Mouse (Mus musculus) embryo, embryonic 10 days (tissue): ENCODE measurements at regions not wholly inside any gene's neighbourhood (a gene's known extent, or its start where the extent isn't known, plus 50 kb on each side); places are given as distances from the start of the nearest gene placed in this dataset.

ENCODE experiments used
- DNase-seq: peaks from one replicate; pipeline ENCODE4 v3.0.0-alpha.2; 2015; ENCODE audit warnings: low spot score

DNA sequence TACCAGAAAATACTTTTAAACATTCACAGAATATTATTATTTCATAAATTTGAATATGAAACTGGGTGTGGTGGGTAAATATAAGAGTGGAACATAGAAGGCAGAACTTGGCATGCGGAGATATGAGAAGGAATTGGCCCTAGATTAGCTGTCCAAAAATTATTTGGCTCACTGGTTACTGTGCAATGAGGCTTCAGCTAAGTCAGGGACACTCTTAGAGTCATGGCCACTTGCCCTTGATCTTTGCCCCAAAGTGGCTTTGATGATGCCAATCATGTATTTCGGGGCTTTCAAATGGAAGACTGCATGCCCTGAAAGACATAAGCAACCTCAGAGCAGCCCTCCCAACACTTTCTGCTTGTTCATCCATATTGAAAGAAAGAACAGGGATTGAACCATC is 76.9 kb downstream of the Pxdc1 start:
- DNase-seq = peak; percentile 11

DNA sequence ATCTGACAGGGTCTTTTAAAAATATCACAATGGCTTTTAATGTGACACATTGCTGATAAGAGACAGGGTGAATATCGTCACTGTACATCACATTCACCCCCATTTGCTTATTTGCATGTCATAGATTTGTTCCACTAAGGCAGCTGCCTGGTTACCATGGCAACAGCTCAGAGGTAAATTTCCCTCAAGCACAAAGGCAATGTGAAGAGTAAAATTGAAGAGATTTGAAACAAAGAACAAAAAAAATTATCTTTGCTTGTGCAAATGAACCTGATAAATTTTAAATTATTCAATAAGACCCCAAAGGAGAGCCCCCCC is 77.3 kb downstream of the Pxdc1 start:
- peak; percentile 28 for DNase-seq

DNA sequence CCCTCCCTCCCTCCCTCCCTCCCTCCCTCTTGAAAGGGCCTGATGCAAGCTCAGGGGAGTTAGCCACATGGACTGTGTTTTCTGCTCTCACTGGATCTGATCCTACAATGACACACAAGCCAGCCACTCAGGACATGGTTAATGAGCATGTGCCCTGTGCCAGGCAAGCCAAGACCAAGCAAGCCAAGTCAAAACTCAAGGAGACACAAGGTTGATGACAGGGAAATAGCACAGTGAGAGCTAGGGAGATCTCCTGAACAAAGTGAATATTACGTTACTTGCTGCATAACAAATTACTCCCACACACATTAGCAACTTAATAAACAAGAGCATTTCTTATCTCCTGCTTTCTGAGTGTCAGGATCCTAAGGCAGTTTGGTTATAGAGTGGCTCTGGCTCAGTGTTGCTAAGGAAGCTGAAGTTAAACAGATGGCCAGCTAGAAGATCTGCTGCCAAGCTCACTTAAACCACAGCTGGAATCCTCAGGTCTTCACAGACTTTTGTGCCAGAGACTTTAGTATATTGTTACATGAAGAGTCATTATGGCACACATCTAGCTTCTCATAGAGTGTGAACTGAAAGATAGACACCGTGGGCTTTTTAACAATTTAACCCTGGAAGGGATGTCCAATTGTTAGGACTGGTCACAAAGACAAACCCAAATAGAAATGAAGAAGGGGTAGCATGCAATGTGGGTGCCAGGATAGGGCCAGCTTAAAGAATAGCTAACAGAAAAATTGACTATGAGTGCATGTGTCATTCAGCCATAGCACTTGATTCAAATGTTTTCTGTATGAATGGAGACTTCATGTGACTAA is 77.9 kb downstream of the Pxdc1 start:
- DNase-seq = no peak

DNA sequence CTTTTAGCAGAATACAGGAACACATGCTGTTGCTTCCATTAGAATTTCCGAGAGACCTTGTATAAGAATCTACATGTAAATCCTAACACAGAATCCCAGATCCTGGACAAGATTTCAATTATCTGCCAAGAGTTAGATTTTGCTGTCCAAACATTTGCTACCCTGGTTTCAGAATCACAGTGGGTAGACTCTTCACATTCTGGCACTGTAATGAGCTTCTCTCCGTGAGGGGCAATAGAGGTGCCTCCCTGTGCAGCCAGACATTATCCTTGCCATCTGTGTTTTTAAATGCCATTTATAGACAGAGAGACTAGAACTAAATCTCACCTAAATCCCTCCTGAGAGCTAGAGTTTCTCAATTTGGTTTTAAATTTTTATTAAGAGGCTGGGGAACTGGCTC is 84.0 kb downstream of the Pxdc1 start:
- DNase-seq = no peak

DNA sequence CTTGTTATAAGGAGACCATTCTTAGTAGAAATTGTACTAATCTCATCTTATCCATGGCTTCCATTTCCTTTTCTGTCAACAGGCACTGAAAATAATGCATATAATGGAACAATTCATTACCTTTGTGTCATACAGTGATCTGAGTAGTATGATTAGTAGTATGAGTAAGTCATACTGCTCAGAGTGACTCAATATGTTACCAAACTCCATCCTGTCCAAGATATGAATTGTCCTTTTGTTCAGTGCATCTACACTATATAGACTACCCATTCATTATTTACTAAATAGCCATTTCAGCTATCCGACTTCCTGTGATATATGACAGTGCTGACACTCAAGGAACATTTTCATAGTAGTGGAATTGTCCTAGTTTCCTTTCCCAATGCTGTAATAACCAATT is 86.6 kb downstream of the Pxdc1 start:
- no peak for DNase-seq

DNA sequence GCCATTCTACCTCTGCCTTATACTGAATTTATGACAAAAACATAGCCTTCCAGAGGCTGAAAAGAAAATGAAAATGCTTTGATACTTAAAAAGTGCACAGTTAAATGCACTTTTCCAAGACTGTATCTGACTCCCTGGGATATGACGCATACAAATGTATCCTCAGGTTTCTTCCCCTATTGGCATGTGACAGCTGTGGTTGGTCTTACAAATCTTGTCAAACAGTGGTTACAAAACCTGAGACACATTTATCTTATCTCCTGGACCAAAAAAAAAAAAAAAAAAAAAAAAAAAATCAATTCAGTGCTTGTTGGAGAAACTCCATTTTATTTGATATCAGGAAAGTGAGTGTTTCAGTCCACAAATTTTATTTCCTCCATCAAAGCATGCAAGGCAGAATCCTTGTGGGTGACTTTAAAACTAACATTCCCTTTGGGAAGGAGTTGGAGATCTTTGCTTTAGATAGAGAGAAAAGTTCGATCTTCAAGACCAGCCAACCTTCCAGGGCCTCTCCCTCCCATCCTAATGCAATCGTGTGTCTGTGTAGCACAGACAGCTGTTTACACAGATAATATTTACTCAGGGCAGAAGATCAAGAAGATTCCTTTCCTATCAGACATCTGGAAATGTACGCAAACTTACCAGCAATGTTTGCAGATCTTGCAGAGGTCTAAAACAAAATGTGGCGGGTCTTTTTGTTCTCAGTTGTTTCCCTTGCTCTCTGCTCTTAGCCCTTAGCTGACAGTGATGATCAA is 103.0 kb downstream of the Pxdc1 start:
- peak; percentile 7 for DNase-seq

DNA sequence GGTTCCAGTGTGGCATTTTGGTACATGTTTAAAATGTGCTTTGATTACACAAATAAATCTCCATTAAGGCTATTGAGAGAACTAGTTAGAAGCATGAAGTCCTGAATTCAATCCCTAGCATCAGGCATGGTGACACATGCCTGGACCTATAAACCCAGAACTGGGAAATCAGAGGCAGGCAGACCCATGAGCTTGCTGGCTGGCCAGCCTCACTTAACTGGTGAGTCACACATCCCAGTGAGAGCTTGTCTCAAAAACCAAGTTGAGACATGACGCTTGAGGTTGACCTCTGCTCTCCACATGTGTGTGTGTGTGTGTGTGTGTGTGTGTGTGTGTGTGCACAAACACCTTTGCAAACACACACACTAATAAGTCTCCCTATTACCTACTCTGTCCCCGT is 112.6 kb downstream of the Pxdc1 start:
- DNase-seq = no peak

DNA sequence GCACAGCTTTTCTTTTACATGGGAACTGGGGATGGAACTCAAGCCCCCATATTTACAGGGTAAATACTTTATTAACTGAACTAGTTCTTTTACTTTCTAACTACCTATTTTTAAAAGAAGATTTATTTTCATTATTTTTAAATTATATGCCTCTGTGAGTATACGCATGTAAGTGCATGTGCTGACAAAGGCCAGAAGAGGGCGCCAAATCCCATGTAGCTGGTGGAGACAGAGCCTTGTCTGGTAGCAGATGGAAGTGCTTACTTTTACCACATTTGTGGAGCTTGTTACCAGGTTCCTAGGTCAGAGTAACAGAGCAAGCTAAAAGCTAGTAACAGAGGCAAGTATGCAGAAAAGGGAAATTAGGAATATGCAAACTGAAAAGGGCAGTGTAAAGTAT is 119.4 kb downstream of the Pxdc1 start:
- DNase-seq = peak; percentile 9

DNA sequence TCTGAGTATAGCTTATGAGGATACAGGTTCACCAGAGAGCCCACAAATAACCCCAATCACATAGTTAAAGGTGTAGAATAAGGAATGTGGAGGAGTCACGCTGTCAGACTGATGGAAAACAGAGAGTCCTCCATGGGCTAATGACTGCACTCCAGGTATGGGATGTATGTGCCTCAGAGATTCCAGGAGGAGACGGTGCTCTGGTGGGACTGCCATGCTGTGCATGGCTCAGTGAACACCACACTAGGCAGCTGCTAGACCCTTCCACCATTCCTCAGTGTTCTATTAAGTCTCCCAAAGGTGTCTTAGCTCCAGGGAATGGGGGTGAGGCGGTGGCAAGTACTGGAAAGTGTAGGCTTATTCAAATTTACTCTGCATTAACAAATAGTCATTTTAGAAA is 142.0 kb downstream of the Pxdc1 start:
- DNase-seq = no peak

DNA sequence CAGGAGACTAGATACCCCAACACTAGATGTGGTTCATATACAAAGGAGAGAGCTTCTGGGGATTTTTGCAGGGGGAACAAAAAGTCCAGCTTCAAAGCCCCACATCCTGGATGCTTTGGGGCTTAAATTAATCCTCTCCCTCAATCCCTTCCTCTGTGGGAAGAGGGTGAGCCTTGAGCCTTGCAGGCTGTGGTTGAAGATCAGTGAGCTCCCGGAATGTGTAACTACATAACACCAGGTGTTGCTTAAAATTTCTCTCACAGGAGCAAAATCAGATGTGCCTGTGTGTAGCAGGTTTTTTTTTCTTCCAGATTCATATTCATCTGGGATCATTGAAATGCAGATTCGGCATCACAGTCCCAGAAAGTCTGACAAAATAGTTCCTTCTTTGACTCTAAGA is 146.1 kb downstream of the Pxdc1 start:
- DNase-seq = no peak

DNA sequence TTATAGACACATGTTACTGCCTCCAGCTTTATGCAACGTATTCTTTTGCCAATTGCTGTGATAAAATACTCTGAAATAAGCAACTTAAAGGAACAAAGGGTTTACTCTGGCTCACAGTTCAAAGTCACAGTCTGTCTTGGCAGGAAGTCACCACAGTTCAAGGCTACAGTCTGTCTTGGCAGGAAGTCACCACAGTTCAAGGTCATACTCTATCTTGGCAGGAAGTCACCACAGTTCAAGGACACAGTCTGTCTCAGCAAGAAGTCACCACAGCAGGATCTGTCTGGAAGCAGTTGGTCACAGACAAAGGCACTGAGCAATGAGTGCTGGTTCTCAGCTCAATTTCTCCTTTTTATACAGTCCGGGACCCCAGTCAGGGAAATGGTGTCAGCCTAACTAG is 147.4 kb downstream of the Pxdc1 start:
- DNase-seq = no peak

DNA sequence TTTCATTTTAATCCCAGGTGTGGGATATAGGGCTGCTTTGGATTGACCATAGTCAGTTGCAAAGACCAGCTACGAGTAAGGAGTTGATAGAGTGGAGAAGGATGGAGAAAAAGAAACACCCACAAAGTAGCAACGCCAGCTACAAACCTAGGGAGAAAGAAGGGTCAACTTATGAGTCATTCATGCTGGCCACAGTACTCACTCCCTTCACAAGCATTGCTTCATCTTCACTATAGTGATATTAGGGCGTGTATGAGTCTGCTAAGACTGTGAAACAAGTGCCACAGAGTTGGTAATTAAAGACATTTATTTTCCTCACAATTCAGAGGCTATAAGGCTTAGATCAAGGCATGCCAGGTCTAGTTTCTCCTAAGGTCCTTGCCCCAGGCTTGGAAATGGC is 148.4 kb downstream of the Pxdc1 start:
- DNase-seq = no peak

DNA sequence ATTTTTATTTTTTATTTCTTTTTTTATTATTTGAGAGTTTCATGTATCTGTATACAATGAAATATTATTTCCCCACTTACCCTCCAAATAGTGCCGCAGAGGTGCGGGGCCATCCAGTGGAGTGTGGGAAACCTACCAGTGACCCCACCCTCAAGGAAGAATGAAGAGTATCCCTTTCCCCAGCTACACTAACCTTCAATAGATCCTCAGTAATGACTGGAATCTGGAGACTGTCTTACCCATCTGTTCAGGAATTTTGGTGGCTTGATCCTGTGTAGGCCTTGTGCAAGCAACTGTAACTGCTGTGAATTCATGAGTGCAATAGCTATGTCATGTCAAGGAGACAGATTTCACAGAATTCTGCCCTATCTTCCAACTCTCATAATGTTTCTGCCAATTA is 153.9 kb upstream of the Slc22a23 start:
- DNase-seq = no peak

DNA sequence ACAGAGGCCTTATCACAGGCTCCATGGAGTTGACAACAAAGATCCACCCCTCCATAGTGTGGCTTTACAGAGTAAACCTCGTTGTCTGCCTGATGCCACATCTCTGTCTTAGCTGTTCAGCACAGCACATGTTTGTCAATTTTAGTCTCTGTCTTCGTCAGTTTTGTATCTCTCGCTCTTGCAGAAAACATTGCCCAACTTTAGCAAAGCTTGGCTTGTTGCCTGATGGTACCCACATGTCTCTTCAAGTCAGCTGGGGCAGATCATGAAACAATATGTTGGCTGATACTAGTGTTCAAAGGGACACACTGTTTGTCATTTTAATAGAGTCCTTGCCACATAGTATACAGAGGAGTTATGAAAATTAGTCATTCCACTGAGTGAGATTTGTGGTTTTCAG is 152.7 kb upstream of the Slc22a23 start:
- DNase-seq = no peak

DNA sequence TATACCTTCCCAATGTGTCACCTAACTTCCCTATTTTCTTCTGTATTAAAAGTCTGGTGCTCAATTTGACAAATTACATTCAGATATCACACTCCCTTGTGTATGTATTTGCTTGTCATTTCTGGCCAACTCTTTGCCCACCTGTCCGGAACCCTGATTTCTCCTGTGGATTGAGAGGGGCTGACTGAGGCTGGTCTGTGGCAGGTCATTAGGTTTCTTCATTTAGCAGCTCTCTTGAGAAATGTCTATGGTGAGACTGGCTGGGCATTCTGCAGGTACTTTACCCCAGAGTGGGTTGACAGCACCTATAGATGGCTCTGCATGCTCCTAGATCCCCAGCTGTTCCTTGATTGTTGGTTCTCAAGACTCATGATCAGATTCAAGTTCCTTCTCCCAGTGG is 139.8 kb upstream of the Slc22a23 start:
- DNase-seq = no peak

DNA sequence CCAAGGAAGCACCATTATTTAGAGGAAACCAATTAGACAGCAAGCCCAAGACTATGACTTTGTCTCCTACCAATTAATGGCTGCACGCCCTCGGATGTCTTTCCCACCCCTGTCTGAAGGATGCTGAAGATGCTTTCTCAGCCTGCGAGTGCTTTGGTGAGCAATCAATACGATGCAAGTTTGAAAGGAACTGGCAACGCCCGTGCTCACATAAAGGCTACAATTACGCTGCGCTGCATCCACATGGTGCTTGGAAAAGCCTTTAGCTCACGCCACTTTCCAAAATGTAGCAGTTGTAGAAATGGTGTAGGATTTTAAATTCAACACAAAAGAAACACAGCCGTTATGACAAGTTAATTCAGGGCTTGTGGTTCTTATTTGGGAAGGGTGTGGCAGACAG is 136.5 kb upstream of the Slc22a23 start:
- DNase-seq = no peak

DNA sequence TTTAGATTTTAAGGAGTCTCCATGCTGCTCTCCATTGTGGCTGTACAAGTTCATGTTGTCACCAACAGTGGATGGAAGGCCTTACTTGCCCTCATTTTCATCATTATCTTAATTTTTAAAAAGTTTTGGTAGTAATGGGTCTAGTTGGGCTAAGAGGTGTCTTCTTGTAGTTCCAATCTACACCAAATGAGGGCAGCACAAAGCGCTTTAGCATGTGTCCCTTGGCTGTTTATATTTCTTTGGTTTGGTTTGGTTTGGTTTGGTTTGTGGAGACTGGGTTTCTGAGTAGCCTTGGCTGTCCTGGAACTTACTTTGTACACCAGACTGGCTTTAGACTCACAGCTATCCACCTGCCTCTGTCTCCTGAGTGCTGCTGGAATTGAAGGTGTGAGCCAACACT is 125.4 kb upstream of the Slc22a23 start:
- DNase-seq = no peak

DNA sequence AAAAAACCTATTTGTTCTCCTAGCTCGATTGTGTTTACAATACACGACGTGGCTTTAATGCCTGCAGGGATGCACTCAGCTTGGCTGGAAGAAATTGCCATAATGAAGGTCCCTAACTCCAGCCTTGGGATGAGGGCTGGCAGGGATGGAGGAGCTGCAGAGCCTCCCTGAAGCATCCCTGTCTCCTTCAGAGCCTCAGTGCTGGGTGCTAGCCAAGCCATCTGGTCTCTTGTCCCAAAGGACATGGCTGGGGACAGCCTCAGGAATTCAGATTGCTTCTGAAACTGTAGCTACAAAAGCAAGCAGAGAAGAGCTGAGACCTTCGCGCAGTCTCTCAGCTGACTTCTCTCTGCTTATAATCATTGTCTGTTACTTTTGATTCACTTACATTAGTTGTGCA is 124.6 kb upstream of the Slc22a23 start:
- no peak for DNase-seq

DNA sequence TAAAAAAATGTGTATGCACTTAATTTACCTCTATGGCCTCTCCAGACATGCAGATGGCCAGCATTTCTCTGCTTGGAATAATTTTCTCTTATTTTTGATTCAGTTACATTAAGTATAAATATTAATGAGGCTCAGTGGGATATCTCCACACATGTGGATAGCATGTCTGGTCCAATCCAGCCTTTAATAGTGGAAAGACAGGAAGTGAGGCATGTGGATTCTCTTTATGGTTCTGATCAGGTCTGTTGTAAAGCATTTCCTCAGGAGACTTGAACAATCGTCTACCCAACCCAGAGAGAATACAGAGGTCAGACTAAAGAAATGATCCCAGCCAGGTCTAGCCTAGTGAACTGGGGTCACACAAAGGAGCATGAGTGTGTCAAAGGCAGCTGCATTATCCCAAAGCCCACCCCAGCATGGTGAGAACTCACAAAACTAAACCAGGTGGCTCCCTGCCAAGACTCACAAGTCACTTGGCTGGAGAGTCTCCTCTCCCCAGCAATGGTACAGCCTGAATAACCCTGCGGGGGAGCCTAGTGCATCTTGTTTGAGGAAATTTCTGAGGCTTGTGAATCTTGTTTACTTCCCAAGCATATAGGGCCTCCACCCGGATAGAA is 123.3 kb upstream of the Slc22a23 start:
- no peak for DNase-seq

DNA sequence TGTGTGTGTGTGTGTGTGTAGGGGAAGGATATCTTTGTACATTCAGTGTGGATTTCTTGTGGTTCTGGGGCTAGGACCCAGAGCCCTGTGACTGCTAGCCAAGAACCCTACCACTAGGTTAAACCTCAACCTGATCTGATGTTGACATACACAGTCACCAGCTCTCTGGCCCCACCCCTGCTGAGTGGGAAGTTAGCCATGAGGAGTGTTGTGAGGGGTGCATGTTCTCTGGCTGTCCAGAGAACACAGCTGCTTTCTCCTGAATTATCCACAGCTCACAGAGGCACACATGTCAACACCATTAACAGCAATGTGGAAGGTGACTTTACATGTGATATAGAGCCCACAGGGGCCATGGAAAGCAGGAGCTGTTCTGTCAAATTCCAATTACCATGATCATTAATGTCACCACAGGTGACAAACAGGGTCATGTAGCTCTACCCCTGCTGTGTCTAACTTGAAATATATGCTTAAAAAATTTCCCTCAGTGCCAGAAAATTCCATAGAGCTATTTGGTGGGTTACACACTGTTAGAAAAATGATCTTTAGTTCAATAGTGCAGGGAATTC is 121.0 kb upstream of the Slc22a23 start:
- DNase-seq = peak; percentile 17

DNA sequence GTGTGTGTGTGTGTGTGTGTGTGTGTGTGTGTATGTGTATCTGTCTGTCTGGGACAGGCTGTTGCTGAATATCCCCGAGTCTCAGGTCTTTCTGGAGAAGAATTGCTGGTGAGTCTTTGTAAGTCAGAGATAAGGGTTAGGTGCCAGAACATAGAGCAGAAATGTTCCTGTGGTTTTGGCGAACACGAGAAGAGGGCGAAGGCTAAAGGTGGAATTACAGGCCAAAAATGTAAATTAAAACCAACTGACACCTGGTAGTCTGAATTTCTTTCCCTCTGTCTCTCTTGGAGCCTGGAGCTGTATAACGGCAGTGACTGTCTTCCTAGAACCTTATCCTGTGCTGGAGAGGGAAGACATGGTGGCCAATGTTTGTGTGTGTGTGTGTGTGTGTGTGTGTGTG is 120.5 kb upstream of the Slc22a23 start:
- DNase-seq = no peak

DNA sequence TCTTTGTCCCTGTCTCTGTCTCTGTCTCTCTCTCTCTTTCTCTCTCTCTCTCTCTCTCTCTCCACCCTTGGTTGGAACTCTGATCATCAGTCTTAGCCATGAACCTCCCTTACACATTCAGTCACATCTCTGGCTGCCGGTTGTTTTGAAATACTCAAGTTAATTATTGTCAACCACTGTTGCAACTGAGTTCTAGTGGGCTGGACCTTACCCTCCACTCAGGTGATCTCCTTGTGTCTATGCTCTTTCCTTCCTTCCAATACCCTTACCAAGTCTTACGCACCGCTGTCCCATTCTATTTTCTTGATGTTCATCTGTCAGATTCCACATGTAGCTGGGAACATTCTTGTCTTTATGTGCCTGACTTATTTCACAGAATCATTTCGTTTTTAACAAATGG is 119.2 kb upstream of the Slc22a23 start:
- DNase-seq = no peak
